Mouse (Mus musculus): ENCODE results near the gene Cp. TPM values are rescaled to one million over a fixed set of nuclear protein-coding genes. Genes with fewer than 3 reads are reported as not detected.
A peak's percentile ranks its signal among the peaks of the same experiment; 100 is the strongest.

Cp gene
- polyA plus RNA-seq, 1 experiment from 2014 or later: 1.1 TPM

DNA sequence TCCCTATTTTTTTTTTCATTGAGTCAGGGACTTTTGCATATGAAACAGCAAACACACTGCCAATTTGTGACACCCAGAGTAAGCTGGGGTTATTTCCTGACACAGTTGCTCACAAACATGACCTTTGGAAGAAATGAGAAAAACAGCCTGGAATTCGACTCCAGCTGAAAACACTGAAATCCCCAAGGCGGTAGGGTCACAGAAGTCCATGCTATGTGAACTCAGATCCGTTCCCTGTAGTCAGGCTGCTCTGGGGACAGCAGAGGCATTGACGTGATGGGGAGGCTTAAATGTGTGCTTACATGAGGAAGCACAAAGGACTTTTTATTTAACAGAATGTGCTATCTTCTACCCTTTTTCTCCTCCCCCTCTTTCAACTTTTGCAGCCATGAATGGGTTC, 21.6 kb downstream of the Cp start:
- Histone ChIP-seq H3K9ac (no peak overlapping the region), H3K27me3 (replicated peaks) (no peaks in the 10 kb centered on the region), H3K27ac (no peak overlapping the region), H3K4me3 (replicated peaks) (no peak overlapping the region), H3K4me2 (replicated peaks) (no peak overlapping the region), H3K4me1 (replicated peaks) (no peaks in the 10 kb centered on the region), H3K36me3 (no peaks in the 10 kb centered on the region), H3K9me3 (no peaks in the 10 kb centered on the region)
- ATAC-seq: no peak
- 50% methylated on average over 4 of the region's 4 CpGs for WGBS

DNA sequence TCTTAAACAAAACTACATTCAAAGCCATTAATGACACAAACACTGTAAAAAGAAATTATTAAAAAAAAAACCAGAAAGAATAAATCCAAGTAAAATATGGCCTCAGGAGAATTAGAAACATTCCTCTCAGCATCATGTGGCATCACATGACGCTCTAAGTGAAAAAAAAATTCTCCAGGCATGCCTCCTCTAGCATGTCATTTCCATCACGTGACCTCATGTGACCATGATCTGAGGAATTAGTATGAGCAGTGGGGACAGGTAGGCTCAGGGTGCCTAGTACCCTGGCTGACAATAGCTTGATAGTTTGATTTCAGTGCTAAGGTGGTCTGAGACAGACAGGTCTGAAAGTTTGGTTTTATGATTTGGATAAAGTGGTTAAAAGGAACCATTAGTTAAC, 24.3 kb downstream of the Cp start:
- WGBS: 87% methylated on average over 2 of the region's 2 CpGs
- Histone ChIP-seq H3K36me3 (no peaks in the 10 kb centered on the region), H3K4me3 (replicated peaks) (no peak overlapping the region), H3K9me3 (no peaks in the 10 kb centered on the region), H3K4me1 (replicated peaks) (no peaks in the 10 kb centered on the region), H3K4me2 (replicated peaks) (no peak overlapping the region), H3K27me3 (replicated peaks) (no peaks in the 10 kb centered on the region), H3K27ac (no peak overlapping the region), H3K9ac (no peak overlapping the region)
- ATAC-seq: no peak

DNA sequence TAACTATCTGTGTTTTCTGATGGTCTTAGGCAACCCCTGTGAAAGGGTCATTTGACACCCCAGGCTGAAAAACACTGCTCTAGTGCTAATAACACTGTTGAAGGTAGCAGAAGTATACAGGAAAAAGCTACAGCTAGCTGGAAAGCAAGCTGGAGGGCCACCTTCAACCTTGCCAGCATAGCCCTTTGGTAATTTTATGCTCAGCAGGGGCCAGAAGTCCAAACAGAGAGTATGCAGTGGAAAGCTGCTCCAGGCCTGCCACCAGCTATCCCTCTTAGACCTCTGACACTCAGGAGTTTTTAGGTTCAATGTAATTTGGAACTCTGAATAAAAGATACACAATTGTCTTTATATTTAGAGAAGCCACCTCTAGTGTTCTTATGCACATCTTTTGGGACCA, 26.0 kb downstream of the Cp start:
- Histone ChIP-seq H3K4me1 (replicated peaks) (no peaks in the 10 kb centered on the region), H3K4me3 (replicated peaks) (no peak overlapping the region), H3K4me2 (replicated peaks) (no peak overlapping the region), H3K27me3 (replicated peaks) (no peaks in the 10 kb centered on the region), H3K9me3 (no peaks in the 10 kb centered on the region), H3K9ac (no peak overlapping the region), H3K36me3 (no peaks in the 10 kb centered on the region), H3K27ac (no peak overlapping the region)
- no peak for ATAC-seq

DNA sequence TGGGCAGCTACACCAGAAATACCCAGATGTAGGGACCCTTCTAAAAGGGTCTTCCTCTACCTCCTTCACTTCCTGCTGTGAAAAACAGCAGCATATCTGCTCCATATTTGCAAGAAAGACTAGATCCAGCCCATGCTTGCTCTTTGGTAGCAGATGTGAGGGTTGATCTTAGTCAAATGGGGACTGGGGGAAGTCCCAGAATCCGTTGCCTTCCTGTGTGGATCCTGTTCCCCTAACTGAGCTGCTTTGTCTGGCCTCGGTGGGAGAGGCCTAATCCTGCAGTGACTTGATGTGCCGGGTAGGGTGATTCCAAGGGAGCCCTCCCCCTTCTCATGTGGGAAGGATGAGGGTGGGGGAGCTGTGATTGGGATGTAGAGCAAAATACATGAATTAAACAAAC, 29.3 kb downstream of the Cp start:
- H3K27me3 ChIP-seq (replicated peaks): no peaks in the 10 kb centered on the region
- no peaks in the 10 kb centered on the region for H3K4me1 ChIP-seq (replicated peaks)
- no peaks in the 10 kb centered on the region for H3K36me3 ChIP-seq
- 42% methylated on average over 3 of the region's 3 CpGs for WGBS
- H3K4me3 ChIP-seq (replicated peaks): no peak overlapping the region
- no peak for ATAC-seq
- no peaks in the 10 kb centered on the region for H3K9me3 ChIP-seq
- H3K4me2 ChIP-seq (replicated peaks): no peak overlapping the region
- H3K9ac ChIP-seq: no peak overlapping the region
- no peak overlapping the region for H3K27ac ChIP-seq

DNA sequence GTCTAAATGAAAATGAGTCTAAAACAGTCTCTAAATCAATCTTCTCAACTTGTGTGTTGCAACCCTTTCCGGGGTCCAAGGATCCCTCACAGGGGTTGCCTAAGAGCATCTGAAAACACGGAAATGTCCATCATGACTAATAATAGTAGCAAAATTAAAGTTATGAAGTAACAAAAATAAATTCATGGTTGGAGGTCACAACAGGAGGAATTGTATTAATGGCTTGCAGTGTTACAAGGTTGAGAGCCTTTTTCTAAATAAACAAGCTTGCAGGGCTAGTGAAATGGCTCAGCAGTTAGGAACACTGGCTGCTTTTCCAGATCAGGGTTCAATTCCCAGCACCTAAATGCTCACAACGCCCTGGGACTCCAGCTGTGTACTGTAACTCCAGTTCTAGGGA, 33.2 kb downstream of the Cp start:
- no peak for ATAC-seq
- WGBS: 76% methylated on average over 3 of the region's 3 CpGs

DNA sequence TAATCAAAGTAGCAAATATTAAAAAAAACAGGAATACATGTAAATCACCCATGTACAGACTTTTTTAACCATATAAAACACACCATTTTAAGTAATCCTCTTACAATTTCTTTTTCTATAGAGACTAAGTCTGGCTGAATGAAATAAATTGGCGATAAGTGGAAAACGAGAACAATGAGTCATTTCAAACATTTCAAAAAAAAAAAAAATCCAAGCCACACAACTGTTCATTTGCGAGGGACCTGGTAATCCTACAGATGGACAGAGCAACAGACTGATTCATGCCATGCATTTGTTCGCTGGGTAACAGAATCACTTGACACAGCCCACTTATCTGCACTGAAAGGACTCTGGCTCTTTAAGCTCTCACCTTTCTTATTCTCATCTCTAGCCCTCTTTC, 35.5 kb downstream of the Cp start:
- H3K27ac ChIP-seq: no peak overlapping the region
- no peaks in the 10 kb centered on the region for H3K36me3 ChIP-seq
- no peak for ATAC-seq
- WGBS: 80% methylated on average over 4 of the region's 4 CpGs
- no peak overlapping the region for H3K4me3 ChIP-seq (replicated peaks)
- H3K4me2 ChIP-seq (replicated peaks): no peak overlapping the region
- no peaks in the 10 kb centered on the region for H3K4me1 ChIP-seq (replicated peaks)
- no peak overlapping the region for H3K9ac ChIP-seq
- no peaks in the 10 kb centered on the region for H3K9me3 ChIP-seq
- no peaks in the 10 kb centered on the region for H3K27me3 ChIP-seq (replicated peaks)

More for the DNA sequence above, 33.2 kb downstream of the Cp start:
- Histone ChIP-seq H3K27me3 (replicated peaks) (no peaks in the 10 kb centered on the region), H3K36me3 (no peaks in the 10 kb centered on the region), H3K4me1 (replicated peaks) (no peaks in the 10 kb centered on the region), H3K4me3 (replicated peaks) (no peak overlapping the region), H3K9ac (no peak overlapping the region), H3K4me2 (replicated peaks) (no peak overlapping the region), H3K27ac (no peak overlapping the region), H3K9me3 (no peaks in the 10 kb centered on the region)

DNA sequence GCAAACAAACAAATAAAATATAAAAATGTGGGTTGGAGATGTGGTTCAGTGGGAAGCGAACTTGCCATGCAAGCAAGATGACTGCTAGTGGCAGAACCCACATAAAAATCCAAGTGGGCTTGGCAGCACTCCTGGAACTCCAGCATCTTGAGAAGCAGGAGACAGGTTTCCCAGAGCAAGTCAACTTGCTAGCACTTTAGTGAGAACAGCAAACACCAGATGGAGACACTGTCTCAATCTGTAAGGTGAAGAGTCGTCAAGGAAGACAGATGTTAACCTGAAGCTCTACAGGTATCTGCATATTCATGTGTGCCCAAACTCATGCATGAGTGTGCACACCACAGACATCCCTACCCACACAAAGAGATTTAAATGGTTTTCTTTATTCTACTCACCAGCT, 42.7 kb downstream of the Cp start:
- no peak for ATAC-seq
- H3K9ac ChIP-seq: no peak overlapping the region
- no peaks in the 10 kb centered on the region for H3K9me3 ChIP-seq
- no peaks in the 10 kb centered on the region for H3K27me3 ChIP-seq (replicated peaks)
- no peak overlapping the region for H3K4me2 ChIP-seq (replicated peaks)
- no peak overlapping the region for H3K27ac ChIP-seq
- H3K4me3 ChIP-seq (replicated peaks): no peak overlapping the region
- no peaks in the 10 kb centered on the region for H3K4me1 ChIP-seq (replicated peaks)
- no peaks in the 10 kb centered on the region for H3K36me3 ChIP-seq
- WGBS: 81% methylated on average over 2 of the region's 2 CpGs

DNA sequence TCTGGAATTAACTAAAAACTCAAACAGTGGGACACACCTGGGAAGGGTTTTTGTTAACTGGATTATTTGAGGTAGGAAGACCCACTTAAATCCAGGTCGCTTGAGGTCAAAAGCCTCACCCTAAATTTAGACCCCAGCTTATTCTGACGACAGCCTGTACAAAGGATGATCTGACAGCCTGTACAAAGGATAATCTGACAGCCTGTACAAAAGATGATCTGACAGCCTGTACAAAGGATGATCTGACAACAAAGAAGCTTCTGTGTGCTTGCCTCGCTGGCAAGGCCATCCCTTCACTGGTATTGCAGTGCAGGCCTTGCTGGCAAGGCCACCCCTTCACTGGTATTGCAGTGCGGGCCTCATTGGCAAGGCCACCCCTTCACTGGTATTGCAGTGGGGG, 44.0 kb downstream of the Cp start:
- no peak for ATAC-seq
- 90% methylated on average over 4 of the region's 4 CpGs for WGBS
- Histone ChIP-seq H3K27ac (no peak overlapping the region), H3K9me3 (no peaks in the 10 kb centered on the region), H3K27me3 (replicated peaks) (no peaks in the 10 kb centered on the region), H3K4me2 (replicated peaks) (no peak overlapping the region), H3K4me3 (replicated peaks) (no peak overlapping the region), H3K9ac (no peak overlapping the region), H3K36me3 (no peaks in the 10 kb centered on the region), H3K4me1 (replicated peaks) (no peaks in the 10 kb centered on the region)

DNA sequence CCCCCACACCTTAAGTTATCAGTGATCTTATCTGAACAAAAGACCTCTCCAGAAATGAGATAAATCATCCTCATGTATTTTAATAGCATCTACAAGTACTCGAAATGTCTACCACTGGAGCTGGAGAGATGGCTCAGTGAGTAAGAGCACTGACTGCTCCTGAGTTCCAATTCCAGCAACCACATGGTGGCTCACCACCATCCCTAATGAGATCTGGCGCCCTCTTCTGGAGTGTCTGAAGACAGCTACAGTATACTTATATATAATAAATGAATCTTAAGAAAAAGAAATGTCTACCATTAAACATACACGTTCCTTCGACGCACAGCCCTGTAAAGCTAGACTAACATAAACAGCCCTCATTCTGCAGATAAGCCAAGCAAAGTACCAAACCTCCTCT, 45.9 kb downstream of the Cp start:
- H3K36me3 ChIP-seq: no peaks in the 10 kb centered on the region
- no peaks in the 10 kb centered on the region for H3K4me1 ChIP-seq (replicated peaks)
- no peaks in the 10 kb centered on the region for H3K9me3 ChIP-seq
- no peak overlapping the region for H3K27ac ChIP-seq
- WGBS: 80% methylated on average over 5 of the region's 5 CpGs
- H3K9ac ChIP-seq: no peak overlapping the region
- no peak overlapping the region for H3K4me3 ChIP-seq (replicated peaks)
- ATAC-seq: no peak
- H3K4me2 ChIP-seq (replicated peaks): no peak overlapping the region
- no peaks in the 10 kb centered on the region for H3K27me3 ChIP-seq (replicated peaks)

DNA sequence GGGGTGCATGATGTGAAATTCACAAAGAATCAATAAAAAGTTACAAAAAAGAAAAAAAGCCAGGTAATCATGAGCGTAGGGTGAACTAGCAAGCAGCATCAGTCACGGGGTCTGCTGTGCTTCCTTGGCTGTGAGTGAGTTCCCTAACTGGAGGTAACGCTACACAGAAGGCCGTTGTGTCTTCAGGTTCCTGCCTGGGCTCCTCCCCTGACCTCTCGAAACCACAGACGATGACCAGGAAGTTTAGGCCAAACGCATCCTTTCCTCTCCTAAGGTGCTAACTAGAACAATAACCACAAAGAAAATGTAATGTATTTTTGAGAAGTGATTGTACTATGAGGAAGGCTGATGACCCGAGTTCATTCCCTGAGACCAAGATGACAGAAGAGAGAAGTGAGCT, 47.6 kb downstream of the Cp start:
- Histone ChIP-seq H3K4me3 (replicated peaks) (no peak overlapping the region), H3K36me3 (no peaks in the 10 kb centered on the region), H3K4me2 (replicated peaks) (no peak overlapping the region), H3K9ac (no peak overlapping the region), H3K4me1 (replicated peaks) (no peaks in the 10 kb centered on the region), H3K27ac (no peak overlapping the region), H3K9me3 (no peaks in the 10 kb centered on the region), H3K27me3 (replicated peaks) (no peaks in the 10 kb centered on the region)
- 84% methylated on average over 8 of the region's 8 CpGs for WGBS
- no peak for ATAC-seq

DNA sequence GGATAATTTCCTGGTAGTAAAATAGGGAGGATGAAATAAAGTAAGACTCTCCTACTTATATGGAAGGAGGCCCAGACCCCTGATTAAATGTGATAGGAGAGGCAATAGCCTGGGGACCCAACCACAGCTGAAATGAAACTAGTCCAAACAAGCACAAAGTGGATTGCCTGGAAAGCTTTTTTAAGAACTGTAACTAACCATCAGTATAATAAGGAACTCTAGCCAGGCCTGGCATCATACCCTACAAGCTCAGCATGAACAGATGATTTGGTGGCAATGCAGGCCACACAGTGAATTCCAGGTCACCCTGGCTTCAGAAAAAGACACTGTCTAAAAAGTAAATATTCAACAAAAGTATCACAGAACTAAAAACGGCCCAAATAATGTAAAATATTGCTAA, 48.8 kb downstream of the Cp start:
- Histone ChIP-seq H3K9me3 (no peaks in the 10 kb centered on the region), H3K4me1 (replicated peaks) (no peaks in the 10 kb centered on the region), H3K27ac (no peak overlapping the region), H3K27me3 (replicated peaks) (no peaks in the 10 kb centered on the region), H3K9ac (no peak overlapping the region), H3K36me3 (no peaks in the 10 kb centered on the region), H3K4me3 (replicated peaks) (no peak overlapping the region), H3K4me2 (replicated peaks) (no peak overlapping the region)
- no peak for ATAC-seq
- WGBS: 64% methylated on average over 1 of the region's 1 CpGs

DNA sequence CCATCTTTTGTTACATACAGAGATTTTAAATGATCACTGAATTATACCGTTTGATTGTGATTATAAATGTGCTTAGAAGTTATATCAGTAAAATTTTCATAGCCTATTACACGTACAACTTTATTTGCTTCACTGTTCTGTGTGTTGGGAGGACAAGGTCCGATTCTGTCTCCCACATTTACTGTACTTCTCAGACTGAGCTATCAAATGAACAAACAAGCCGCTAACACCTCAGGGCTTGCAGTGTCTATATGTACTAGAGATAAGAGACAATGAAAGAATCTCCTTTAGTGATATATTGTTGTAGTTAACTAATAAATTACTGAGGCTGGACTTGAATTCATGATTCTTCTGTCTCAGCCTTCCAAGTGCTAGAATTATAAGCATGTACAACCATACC, 50.4 kb downstream of the Cp start:
- no peak overlapping the region for H3K9ac ChIP-seq
- no peaks in the 10 kb centered on the region for H3K36me3 ChIP-seq
- no peak overlapping the region for H3K4me2 ChIP-seq (replicated peaks)
- H3K9me3 ChIP-seq: no peaks in the 10 kb centered on the region
- no peaks in the 10 kb centered on the region for H3K4me1 ChIP-seq (replicated peaks)
- no peak overlapping the region for H3K27ac ChIP-seq
- no peak overlapping the region for H3K4me3 ChIP-seq (replicated peaks)
- peak; percentile 86 for ATAC-seq
- H3K27me3 ChIP-seq (replicated peaks): no peaks in the 10 kb centered on the region
- WGBS: 79% methylated on average over 4 of the region's 4 CpGs

DNA sequence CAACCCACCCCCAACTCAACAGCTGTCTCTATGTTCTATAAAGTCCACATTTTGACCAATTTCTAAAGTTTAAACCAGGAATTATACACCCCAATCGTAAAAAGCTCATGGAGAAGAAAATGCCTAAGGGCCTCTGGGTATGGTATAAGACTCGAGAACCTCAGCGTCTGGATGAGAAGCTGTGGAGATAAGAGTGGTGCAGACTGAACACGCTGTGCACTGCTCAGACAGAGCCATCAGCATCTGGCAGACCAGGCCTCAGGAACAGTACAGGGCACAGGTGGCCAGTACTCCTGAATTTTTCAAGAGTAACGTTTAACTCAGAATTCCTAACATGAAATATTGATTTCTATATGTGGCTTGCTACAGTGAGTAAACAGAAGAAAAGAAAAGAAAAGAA, 50.9 kb downstream of the Cp start:
- no peaks in the 10 kb centered on the region for H3K36me3 ChIP-seq
- ATAC-seq: peak; percentile 67; the same call in 1 of the 2 replicates
- no peaks in the 10 kb centered on the region for H3K27me3 ChIP-seq (replicated peaks)
- H3K4me1 ChIP-seq (replicated peaks): no peaks in the 10 kb centered on the region
- no peak overlapping the region for H3K27ac ChIP-seq
- no peak overlapping the region for H3K9ac ChIP-seq
- no peaks in the 10 kb centered on the region for H3K9me3 ChIP-seq
- H3K4me3 ChIP-seq (replicated peaks): no peak overlapping the region
- WGBS: 69% methylated on average over 5 of the region's 5 CpGs
- H3K4me2 ChIP-seq (replicated peaks): no peak overlapping the region

DNA sequence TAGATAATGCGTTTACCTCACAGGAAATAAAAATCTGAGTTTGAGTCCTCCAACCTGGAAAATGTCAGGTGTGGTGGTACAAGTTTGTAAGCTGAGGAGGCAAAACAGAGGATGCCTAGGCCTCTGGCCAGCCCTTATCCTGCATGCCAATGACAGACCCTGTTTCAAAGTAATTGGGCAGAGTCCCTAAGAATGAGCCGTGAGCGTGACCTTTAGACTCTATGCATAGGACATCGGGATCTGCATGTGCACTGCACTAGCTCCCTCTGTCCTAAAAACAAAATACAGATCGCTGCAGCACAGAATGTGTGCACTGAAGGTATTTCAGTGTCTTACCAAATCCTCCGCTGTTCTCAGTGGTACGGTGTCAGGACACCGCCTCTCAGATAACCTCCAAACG, 53.6 kb downstream of the Cp start:
- Histone ChIP-seq H3K4me1 (replicated peaks) (no peaks in the 10 kb centered on the region), H3K27me3 (replicated peaks) (no peaks in the 10 kb centered on the region), H3K27ac (no peak overlapping the region), H3K4me3 (replicated peaks) (no peak overlapping the region), H3K36me3 (no peaks in the 10 kb centered on the region; the same call in 1 of the 2 replicates), H3K9me3 (no peaks in the 10 kb centered on the region), H3K4me2 (replicated peaks) (no peak overlapping the region), H3K9ac (no peak overlapping the region)
- WGBS: 83% methylated on average over 9 of the region's 9 CpGs
- no peak for ATAC-seq

Measured in intestine, embryonic 15.5 days (tissue).